Mouse (Mus musculus) layer of hippocampus, adult 11-12 months (tissue): Measurements from ENCODE around the gene Ajap1.

ENCODE experiments used
- DNase-seq: peaks from one replicate; pipeline ENCODE4 v3.0.0; 2022; ENCODE audit warnings: low spot score

The Ajap1 gene

GRCm38 (mm10) chr4:153357539-153358242, 124.9 kb downstream of the Ajap1 start:
- DNase-seq, result no peak

- no peak for DNase-seq
These were observed 126.4 kb downstream of the Ajap1 start for GRCm38 (mm10) chr4:153356236-153356635.

- DNase-seq, result no peak
These were observed 137.6 kb downstream of the Ajap1 start for GRCm38 (mm10) chr4:153344999-153345398.

GRCm38 (mm10) chr4:153340887-153341286, 141.7 kb downstream of the Ajap1 start:
- DNase-seq, result no peak

- DNase-seq, result no peak
These were observed 147.3 kb downstream of the Ajap1 start for GRCm38 (mm10) chr4:153335301-153335799.

- peak; percentile 12 for DNase-seq
These were observed 154.8 kb downstream of the Ajap1 start for GRCm38 (mm10) chr4:153327809-153328208.
